Mouse (Mus musculus) telencephalon, adult 2 months (tissue): ENCODE data around the gene Osgin1.

Experiments
- DNase-seq: peaks from one replicate; pipeline ENCODE4 v3.0.0-alpha.2; 2011; ENCODE audit warnings: low read depth, low spot score

The Osgin1 gene

GRCm38 (mm10) chr8:119423631-119424141, 10.2 kb upstream of the Osgin1 start:
- DNase-seq: no peak

- DNase-seq: no peak
These were observed 9.7 kb upstream of the Osgin1 start for GRCm38 (mm10) chr8:119424199-119424733.

- DNase-seq: no peak
These were observed 9.2 kb upstream of the Osgin1 start for GRCm38 (mm10) chr8:119424740-119425139.

GRCm38 (mm10) chr8:119425533-119425932, 8.4 kb upstream of the Osgin1 start:
- DNase-seq: no peak

- DNase-seq: no peak
These were observed 7.7 kb upstream of the Osgin1 start for GRCm38 (mm10) chr8:119426069-119426735.

GRCm38 (mm10) chr8:119427634-119428349, 6.1 kb upstream of the Osgin1 start:
- DNase-seq: no peak

GRCm38 (mm10) chr8:119428350-119428740, 5.6 kb upstream of the Osgin1 start:
- DNase-seq: no peak

- no peak for DNase-seq
These were observed 5.1 kb upstream of the Osgin1 start for GRCm38 (mm10) chr8:119428766-119429327.

GRCm38 (mm10) chr8:119429552-119429951, 4.4 kb upstream of the Osgin1 start:
- DNase-seq: no peak

- DNase-seq: no peak
These were observed 3.7 kb upstream of the Osgin1 start for GRCm38 (mm10) chr8:119430250-119430649.

GRCm38 (mm10) chr8:119430690-119431089, 3.2 kb upstream of the Osgin1 start:
- no peak for DNase-seq

GRCm38 (mm10) chr8:119432372-119432771, 1.6 kb upstream of the Osgin1 start:
- DNase-seq: no peak

GRCm38 (mm10) chr8:119434569-119434968, 645 bp downstream of the Osgin1 start:
- no peak for DNase-seq

- DNase-seq: no peak
These were observed 1.6 kb downstream of the Osgin1 start for GRCm38 (mm10) chr8:119435527-119435926.

- no peak for DNase-seq
These were observed 2.4 kb downstream of the Osgin1 start for GRCm38 (mm10) chr8:119436331-119436730.

- no peak for DNase-seq
These were observed 3.0 kb downstream of the Osgin1 start for GRCm38 (mm10) chr8:119436933-119437332.

GRCm38 (mm10) chr8:119437506-119437905, 3.6 kb downstream of the Osgin1 start:
- DNase-seq: no peak

GRCm38 (mm10) chr8:119438876-119439275, 5.0 kb downstream of the Osgin1 start:
- DNase-seq: no peak

- no peak for DNase-seq
These were observed 5.5 kb downstream of the Osgin1 start for GRCm38 (mm10) chr8:119439424-119439823.

GRCm38 (mm10) chr8:119439893-119440249, 5.9 kb downstream of the Osgin1 start:
- no peak for DNase-seq

GRCm38 (mm10) chr8:119440250-119440951, 6.5 kb downstream of the Osgin1 start:
- DNase-seq: no peak

- DNase-seq: no peak
These were observed 7.0 kb downstream of the Osgin1 start for GRCm38 (mm10) chr8:119440952-119441270.
